ENCODE assay signal across 9 mouse cellular contexts in genomic region chr8:95411309-95411972, GRCm38 (mm10). TPM values are rescaled to one million over a fixed set of nuclear protein-coding genes. Genes with fewer than 3 reads are reported as not detected.
DNase-seq lines count a peak whose midpoint lies in the region; ATAC-seq and TF ChIP-seq lines count a peak whose summit lies in the region.
"Had no signal": no experiment of that assay in that cellular context is flagged by ENCODE, and none has a peak within 500 bp of the region (broad histone marks: within the 10 kb centered on the region; RNA-seq: fewer than 3 reads in every experiment).

No protein-coding gene starts in this region.

- no peak overlapping the region for H3K4me2 ChIP-seq in forebrain, embryonic 16.5 days (ENCODE audit: low read length)
- no peak overlapping the region for H3K4me2 ChIP-seq in intestine, embryonic 15.5 days (replicated peaks)
- no peak overlapping the region for H3K4me2 ChIP-seq in midbrain, embryonic 14.5 days (ENCODE audit: low read length)
- H3K4me2 ChIP-seq: neural tube, embryonic 12.5 days had no signal

- H3K4me1 ChIP-seq in lung, adult 2 months (ENCODE audit: control insufficient read depth, insufficient read depth, low read length): peaks cover 4% of the 10 kb centered on the region; the same call in 1 of the 2 replicates
- peaks cover 4% of the 10 kb centered on the region; the same call in 1 of the 2 replicates for H3K4me1 ChIP-seq in forebrain, embryonic 16.5 days (replicated peaks; ENCODE audit: control insufficient read depth, insufficient read depth, low read length)
- 0 out of 2 replicates have a peak, but pooled peaks cover 8% of the 10 kb centered on the region for H3K4me1 ChIP-seq in intestine, embryonic 15.5 days (replicated peaks)
- H3K4me1 ChIP-seq in midbrain, embryonic 14.5 days (ENCODE audit: control insufficient read depth, insufficient read depth, low read length): no peaks in the 10 kb centered on the region
- H3K4me1 ChIP-seq: neural tube, embryonic 12.5 days had no signal

- no peak overlapping the region for H3K4me3 ChIP-seq in lung, adult 2 months (replicated peaks; ENCODE audit: extremely low read depth, low read depth, low read length)
- H3K4me3 ChIP-seq in forebrain, embryonic 16.5 days (replicated peaks; ENCODE audit: low read length): no peak overlapping the region
- no peak overlapping the region for H3K4me3 ChIP-seq in intestine, embryonic 15.5 days (replicated peaks)
- no peak overlapping the region for H3K4me3 ChIP-seq in midbrain, embryonic 14.5 days (replicated peaks; ENCODE audit: low read depth, low read length)
- H3K4me3 ChIP-seq: neural tube, embryonic 12.5 days had no signal

- TF ChIP-seq CTCF in lung, adult 2 months (IDR thresholded peaks at IDR 0.05; ENCODE audit: insufficient read depth, low read length): no peak

- no peak overlapping the region for H3K27ac ChIP-seq in forebrain, embryonic 16.5 days (ENCODE audit: low read length)
- H3K27ac ChIP-seq in intestine, embryonic 15.5 days: no peak overlapping the region
- no peak overlapping the region for H3K27ac ChIP-seq in midbrain, embryonic 14.5 days (replicated peaks; ENCODE audit: low read depth, low read length)
- H3K27ac ChIP-seq: neural tube, embryonic 12.5 days had no signal

- H3K27me3 ChIP-seq in forebrain, embryonic 16.5 days (replicated peaks; ENCODE audit: control insufficient read depth, insufficient read depth, low read length): no peaks in the 10 kb centered on the region
- no peaks in the 10 kb centered on the region for H3K27me3 ChIP-seq in intestine, embryonic 15.5 days (replicated peaks)
- H3K27me3 ChIP-seq in midbrain, embryonic 14.5 days (ENCODE audit: control insufficient read depth, insufficient read depth, low read length): no peaks in the 10 kb centered on the region
- H3K27me3 ChIP-seq: neural tube, embryonic 12.5 days had no signal

- peak; percentile 52 to 63 for DNase-seq in lung, adult 18-20 months
- DNase-seq in lung, adult 2 months: no peak
- peak; percentile 35 for DNase-seq in midbrain, embryonic 14.5 days
- no peak for DNase-seq in layer of hippocampus, adult 8-10 months (ENCODE audit: low spot score in 2 of 2)
- DNase-seq in embryo, embryonic 10.5 days (ENCODE audit: low spot score): no peak

- WGBS in lung, adult 2 months: 30% methylated on average over 10 of the region's 10 CpGs
- 51% methylated on average over 10 of the region's 10 CpGs for WGBS in forebrain, embryonic 16.5 days
- WGBS in intestine, embryonic 15.5 days: 47% methylated on average over 10 of the region's 10 CpGs
- 53% methylated on average over 10 of the region's 10 CpGs for WGBS in midbrain, embryonic 14.5 days

- ATAC-seq in forebrain, embryonic 16.5 days: peak; percentile 31; the same call in 1 of the 2 replicates
- peak; percentile 47; the same call in 1 of the 2 replicates for ATAC-seq in intestine, embryonic 15.5 days
- peak; percentile 37; the same call in 1 of the 2 replicates for ATAC-seq in midbrain, embryonic 14.5 days (ENCODE audit: low FRiP score, low TSS enrichment)
- ATAC-seq in CD4-positive, CD25-positive, alpha-beta regulatory T cell, adult 4 months: no peak

- TF ChIP-seq POLR2A in lung, adult 2 months (IDR thresholded peaks at IDR 0.05; ENCODE audit: borderline replicate concordance, extremely low read depth, low read depth, low read length): no peak

- H3K9me3 ChIP-seq in forebrain, embryonic 16.5 days (ENCODE audit: control insufficient read depth, low read length): no peaks in the 10 kb centered on the region
- H3K9me3 ChIP-seq in intestine, embryonic 15.5 days: no peaks in the 10 kb centered on the region
- no peaks in the 10 kb centered on the region for H3K9me3 ChIP-seq in midbrain, embryonic 14.5 days (ENCODE audit: control insufficient read depth, low read length)
- H3K9me3 ChIP-seq: neural tube, embryonic 12.5 days had no signal

- H3K36me3 ChIP-seq in forebrain, embryonic 16.5 days (ENCODE audit: control insufficient read depth, insufficient read depth): no peaks in the 10 kb centered on the region
- H3K36me3 ChIP-seq in intestine, embryonic 15.5 days: no peaks in the 10 kb centered on the region
- no peaks in the 10 kb centered on the region for H3K36me3 ChIP-seq in midbrain, embryonic 14.5 days (ENCODE audit: control insufficient read depth, insufficient read depth, low read length)
- H3K36me3 ChIP-seq: neural tube, embryonic 12.5 days had no signal

- 0 out of 2 replicates have a peak overlapping the region, but pooled peaks have one; percentile 29 for H3K9ac ChIP-seq in forebrain, embryonic 16.5 days (replicated peaks; ENCODE audit: low read depth, low read length)
- H3K9ac ChIP-seq in intestine, embryonic 15.5 days: no peak overlapping the region
- H3K9ac ChIP-seq in midbrain, embryonic 14.5 days (replicated peaks; ENCODE audit: low read length): no peak overlapping the region
- H3K9ac ChIP-seq: neural tube, embryonic 12.5 days had no signal

RNA-seq across cellular contexts. Expression of gene Cfap20, which starts 23.2 kb away (rescaled TPM):
- polyA plus RNA-seq in lung, adult 2 months (2012; rRNA removed): 65.0 and 66.0 TPM in 2 replicates
- polyA plus RNA-seq in forebrain, embryonic 16.5 days (2015; fragmentation: Nextera tagmentation; extraction: Ambion mirVana): 139 and 141 TPM in 2 replicates
- polyA plus RNA-seq in intestine, embryonic 15.5 days (2015; fragmentation: Nextera tagmentation; extraction: Ambion mirVana): 114 and 123 TPM in 2 replicates
- 133 TPM in 2 replicates for polyA plus RNA-seq in midbrain, embryonic 14.5 days (2014; fragmentation: Nextera tagmentation; extraction: Ambion mirVana)
- 10 to 100 TPM; 57.9 to 91.6 TPM for polyA plus RNA-seq in CD4-positive, CD25-positive, alpha-beta regulatory T cell, adult 4 months (2017; shearing (Covaris generic))
- 10 to 100 TPM; 48.2 to 65.2 (median 54.6) TPM for total RNA-seq in layer of hippocampus, adult 8-10 months (2022)

RNA-seq across cellular contexts. Expression of gene Mmp15, which starts 59.4 kb away (rescaled TPM):
- 120 and 133 TPM in 2 replicates for polyA plus RNA-seq in lung, adult 2 months (2012; rRNA removed)
- polyA plus RNA-seq in forebrain, embryonic 16.5 days (2015; fragmentation: Nextera tagmentation; extraction: Ambion mirVana): 10.9 and 11.3 TPM in 2 replicates
- 13.8 and 14.8 TPM in 2 replicates for polyA plus RNA-seq in intestine, embryonic 15.5 days (2015; fragmentation: Nextera tagmentation; extraction: Ambion mirVana)
- 17.8 and 19.1 TPM in 2 replicates for polyA plus RNA-seq in midbrain, embryonic 14.5 days (2014; fragmentation: Nextera tagmentation; extraction: Ambion mirVana)
- polyA plus RNA-seq in CD4-positive, CD25-positive, alpha-beta regulatory T cell, adult 4 months (2017; shearing (Covaris generic)): 1 to 10 TPM; 2.1 to 3.6 TPM
- total RNA-seq in layer of hippocampus, adult 8-10 months (2022): 10 to 100 TPM; 13.6 to 14.9 (median 14.8) TPM

Comparison
In these comparisons a context has a peak if more than half of its experiments do, and no peak if none do; other contexts are left out.
1. DNase-seq: peak in lung, adult 18-20 months (2 of 2) and midbrain, embryonic 14.5 days (single experiment); none in lung, adult 2 months (single experiment), layer of hippocampus, adult 8-10 months (0 of 2) and embryo, embryonic 10.5 days (single experiment).